Mouse (Mus musculus): ENCODE results near the gene Etfdh. TPM values are rescaled to one million over a fixed set of nuclear protein-coding genes. Genes with fewer than 3 reads are reported as not detected.

Gene Etfdh
- polyA plus RNA-seq, 1 experiment = 44.9 TPM

- 89% methylated on average over 2 of the region's 2 CpGs for WGBS
- TF ChIP-seq POLR2A (IDR thresholded peaks at IDR 0.05; ENCODE audit: low read depth, low read length) = no peak
- TF ChIP-seq CTCF (IDR thresholded peaks at IDR 0.05; ENCODE audit: extremely low read depth, insufficient read depth, insufficient read length, insufficient replicate concordance) = no peak
- Histone ChIP-seq H3K4me1 (ENCODE audit: control insufficient read depth, insufficient read depth, insufficient read length) (peaks cover 5% of the 10 kb centered on the region; the same call in 1 of the 2 replicates), H3K4me3 (ENCODE audit: extremely low read depth, insufficient read depth, insufficient read length) (no peak overlapping the region), H3K36me3 (ENCODE audit: control insufficient read depth, insufficient read depth, low read length) (no peaks in the 10 kb centered on the region), H3K27ac (ENCODE audit: insufficient read depth, low read length) (no peak overlapping the region), H3K27me3 (ENCODE audit: control insufficient read depth, insufficient read depth, low read length) (peaks cover 12% of the 10 kb centered on the region)
- DNase-seq (ENCODE audit: low read depth in 1 of 2, low spot score in 2 of 2) = no peak
Observed at GRCm38 (mm10) chr3:79563511-79563910, 65.8 kb downstream of the Etfdh start.

GRCm38 (mm10) chr3:79561784-79562715 lies 67.2 kb downstream of the Etfdh start:
- DNase-seq (ENCODE audit: low read depth in 1 of 2, low spot score in 2 of 2) = no peak
- WGBS = 82% methylated on average over 10 of the region's 10 CpGs
- H3K4me1 ChIP-seq (ENCODE audit: control insufficient read depth, insufficient read depth, insufficient read length) = no peaks in the 10 kb centered on the region
- H3K36me3 ChIP-seq (ENCODE audit: control insufficient read depth, insufficient read depth, low read length) = no peaks in the 10 kb centered on the region
- TF ChIP-seq POLR2A (IDR thresholded peaks at IDR 0.05; ENCODE audit: low read depth, low read length) (no peak), CTCF (IDR thresholded peaks at IDR 0.05; ENCODE audit: extremely low read depth, insufficient read depth, insufficient read length, insufficient replicate concordance) (no peak)
- no peak overlapping the region for H3K4me3 ChIP-seq (ENCODE audit: extremely low read depth, insufficient read depth, insufficient read length)
- no peak overlapping the region for H3K27ac ChIP-seq (ENCODE audit: insufficient read depth, low read length)
- peaks cover 3% of the 10 kb centered on the region; the same call in 1 of the 2 replicates for H3K27me3 ChIP-seq (ENCODE audit: control insufficient read depth, insufficient read depth, low read length)

- TF ChIP-seq CTCF (IDR thresholded peaks at IDR 0.05; ENCODE audit: extremely low read depth, insufficient read depth, insufficient read length, insufficient replicate concordance) (no peak), POLR2A (IDR thresholded peaks at IDR 0.05; ENCODE audit: low read depth, low read length) (no peak)
- H3K4me1 ChIP-seq (ENCODE audit: control insufficient read depth, insufficient read depth, insufficient read length) = no peaks in the 10 kb centered on the region
- WGBS = 96% methylated on average over 6 of the region's 6 CpGs
- no peaks in the 10 kb centered on the region for H3K36me3 ChIP-seq (ENCODE audit: control insufficient read depth, insufficient read depth, low read length)
- H3K27me3 ChIP-seq (ENCODE audit: control insufficient read depth, insufficient read depth, low read length) = no peaks in the 10 kb centered on the region
- H3K4me3 ChIP-seq (ENCODE audit: extremely low read depth, insufficient read depth, insufficient read length) = no peak overlapping the region
- no peak overlapping the region for H3K27ac ChIP-seq (ENCODE audit: insufficient read depth, low read length)
- DNase-seq (ENCODE audit: low read depth in 1 of 2, low spot score in 2 of 2) = no peak
Observed at GRCm38 (mm10) chr3:79560555-79560954, 68.7 kb downstream of the Etfdh start.

- Histone ChIP-seq H3K36me3 (ENCODE audit: control insufficient read depth, insufficient read depth, low read length) (no peaks in the 10 kb centered on the region), H3K27me3 (ENCODE audit: control insufficient read depth, insufficient read depth, low read length) (no peaks in the 10 kb centered on the region), H3K4me3 (ENCODE audit: extremely low read depth, insufficient read depth, insufficient read length) (no peak overlapping the region), H3K4me1 (ENCODE audit: control insufficient read depth, insufficient read depth, insufficient read length) (no peaks in the 10 kb centered on the region), H3K27ac (ENCODE audit: insufficient read depth, low read length) (no peak overlapping the region)
- no peak for DNase-seq (ENCODE audit: low read depth in 1 of 2, low spot score in 2 of 2)
- TF ChIP-seq CTCF (IDR thresholded peaks at IDR 0.05; ENCODE audit: extremely low read depth, insufficient read depth, insufficient read length, insufficient replicate concordance) = no peak
- TF ChIP-seq POLR2A (IDR thresholded peaks at IDR 0.05; ENCODE audit: low read depth, low read length) = no peak
- WGBS = 53% methylated on average over 5 of the region's 5 CpGs
Observed at GRCm38 (mm10) chr3:79559773-79560045, 69.6 kb downstream of the Etfdh start.

GRCm38 (mm10) chr3:79559021-79559772 lies 70.1 kb downstream of the Etfdh start:
- H3K27ac ChIP-seq (ENCODE audit: insufficient read depth, low read length) = no peak overlapping the region
- no peak for DNase-seq (ENCODE audit: low read depth in 1 of 2, low spot score in 2 of 2)
- no peaks in the 10 kb centered on the region for H3K36me3 ChIP-seq (ENCODE audit: control insufficient read depth, insufficient read depth, low read length)
- TF ChIP-seq CTCF (IDR thresholded peaks at IDR 0.05; ENCODE audit: extremely low read depth, insufficient read depth, insufficient read length, insufficient replicate concordance) = no peak
- TF ChIP-seq POLR2A (IDR thresholded peaks at IDR 0.05; ENCODE audit: low read depth, low read length) = no peak
- WGBS = 60% methylated on average over 9 of the region's 9 CpGs
- no peak overlapping the region for H3K4me3 ChIP-seq (ENCODE audit: extremely low read depth, insufficient read depth, insufficient read length)
- H3K4me1 ChIP-seq (ENCODE audit: control insufficient read depth, insufficient read depth, insufficient read length) = no peaks in the 10 kb centered on the region
- H3K27me3 ChIP-seq (ENCODE audit: control insufficient read depth, insufficient read depth, low read length) = no peaks in the 10 kb centered on the region

GRCm38 (mm10) chr3:79555061-79555460 lies 74.2 kb downstream of the Etfdh start:
- 93% methylated on average over 6 of the region's 6 CpGs for WGBS
- no peak for TF ChIP-seq CTCF (IDR thresholded peaks at IDR 0.05; ENCODE audit: extremely low read depth, insufficient read depth, insufficient read length, insufficient replicate concordance)
- TF ChIP-seq POLR2A (IDR thresholded peaks at IDR 0.05; ENCODE audit: low read depth, low read length) = no peak

More at GRCm38 (mm10) chr3:79555061-79555460, 74.2 kb downstream of the Etfdh start:
- no peak for DNase-seq (ENCODE audit: low read depth in 1 of 2, low spot score in 2 of 2)
- Histone ChIP-seq H3K4me3 (ENCODE audit: extremely low read depth, insufficient read depth, insufficient read length) (no peak overlapping the region), H3K27me3 (ENCODE audit: control insufficient read depth, insufficient read depth, low read length) (no peaks in the 10 kb centered on the region), H3K27ac (ENCODE audit: insufficient read depth, low read length) (no peak overlapping the region), H3K4me1 (ENCODE audit: control insufficient read depth, insufficient read depth, insufficient read length) (no peaks in the 10 kb centered on the region), H3K36me3 (ENCODE audit: control insufficient read depth, insufficient read depth, low read length) (no peaks in the 10 kb centered on the region)

Other genes with a start within 250 kb of the Etfdh start
- 2.6 and 3.1 TPM in 2 replicates for gene Fnip2, start 61.7 kb downstream of the Etfdh start, polyA plus RNA-seq (2012; rRNA removed)
- gene Ppid, start 38.2 kb downstream of the Etfdh start, polyA plus RNA-seq (2012; rRNA removed) = 4.7 and 5.0 TPM in 2 replicates
- gene 4930579G24Rik, start 421 bp downstream of the Etfdh start, polyA plus RNA-seq (2012; rRNA removed) = 1.3 and 1.9 TPM in 2 replicates
- 0.09 and 0.14 TPM in 2 replicates for gene Rxfp1, start 108.4 kb upstream of the Etfdh start, polyA plus RNA-seq (2012; rRNA removed)
- gene Tmem144, start 223.3 kb upstream of the Etfdh start, polyA plus RNA-seq (2012; rRNA removed) = 0.15 and 0.18 TPM in 2 replicates

Data from spleen, adult 2 months (tissue).